Mouse (Mus musculus) embryo, embryonic 11 days (tissue): Measurements from ENCODE around the gene Map3k7cl.

Experiments
- DNase-seq: peaks from one replicate; pipeline ENCODE4 v3.0.0-alpha.2; 2015

Map3k7cl gene

GRCm38 (mm10) chr16:87644111-87644770 is 91.1 kb downstream of the Map3k7cl start:
- DNase-seq = no peak
